Mouse (Mus musculus): Measurements from ENCODE around the gene Gm45713. TPM values are rescaled to one million over a fixed set of nuclear protein-coding genes. Genes with fewer than 3 reads are reported as not detected.

Gm45713 gene
- total RNA-seq, 1 experiment = 0.36 TPM

DNA sequence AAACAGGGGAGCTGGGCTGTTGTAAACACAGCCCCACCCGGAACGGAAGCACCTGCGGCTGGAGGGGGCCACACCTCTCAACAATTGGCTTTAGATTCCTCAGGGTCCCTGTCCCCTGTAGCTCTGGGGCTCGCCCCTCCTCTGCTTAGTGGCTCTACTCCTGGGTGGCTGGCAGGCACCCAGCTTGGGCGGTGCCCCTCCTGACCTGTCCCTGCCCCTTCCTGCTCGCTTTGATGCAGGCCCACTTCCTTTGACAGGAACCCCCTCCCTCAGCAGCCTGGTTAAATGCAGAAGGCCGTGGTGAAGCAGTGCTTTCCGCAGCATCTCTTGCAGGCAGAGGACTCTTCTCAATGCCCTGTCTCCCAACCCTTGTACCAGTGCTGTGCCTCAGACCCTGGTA lies 14.6 kb downstream of the Gm45713 start:
- Histone ChIP-seq H3K9me3 (ENCODE audit: control insufficient read depth, insufficient read depth, low read depth, low read length) (no peaks in the 10 kb centered on the region), H3K27ac (ENCODE audit: insufficient read depth, low read depth, low read length, poor library complexity, severe bottlenecking) (peak overlapping the region; percentile 25; the same call in 1 of the 2 replicates), H3K4me1 (ENCODE audit: control insufficient read depth in 2 of 2, insufficient read depth in 2 of 2, low read length in 2 of 2, poor library complexity in 1 of 2) (peaks cover 0 to 19% of the 10 kb centered on the region in 2 experiments; a peak in 2 of 4 replicates), H3K9ac (ENCODE audit: insufficient read depth, low read depth, low read length, poor library complexity, severe bottlenecking) (peak overlapping the region; percentile 99; the same call in 1 of the 2 replicates), H3K4me3 (ENCODE audit: insufficient read depth in 1 of 2, low read depth in 1 of 2, low read length in 2 of 2, poor library complexity in 1 of 2, severe bottlenecking in 1 of 2) (peak overlapping the region in 1 of 2 experiments; percentile 98; a peak in 1 of 4 replicates), H3K36me3 (ENCODE audit: control insufficient read depth, insufficient read depth, low read length, poor library complexity, severe bottlenecking) (peaks cover 54% of the 10 kb centered on the region)
- in situ Hi-C loops (cut with MboI; ENCODE audit: low sequenced_read_pairs in 2 of 2, unreplicated experiment in 2 of 2) = no loop called here
- no peak for DNase-seq (ENCODE audit: low read depth, low spot score)
- TF ChIP-seq HCFC1 (IDR thresholded peaks at IDR 0.05; ENCODE audit: borderline replicate concordance, insufficient read depth, low read length) (no peak), CHD2 (IDR thresholded peaks at IDR 0.05; ENCODE audit: low read depth, low read length) (no peak), MAFK (IDR thresholded peaks at IDR 0.05; ENCODE audit: insufficient read depth, low read depth, low read length) (no peak), ZNF384 (IDR thresholded peaks at IDR 0.05; ENCODE audit: low read depth, low read length) (no peak), ZC3H11A (IDR thresholded peaks at IDR 0.05; ENCODE audit: borderline replicate concordance, low read depth, low read length) (no peak)

GRCm38 (mm10) chr7:45119780-45120709 lies 16.0 kb downstream of the Gm45713 start:
- H3K9me3 ChIP-seq (ENCODE audit: control insufficient read depth, insufficient read depth, low read depth, low read length) = no peaks in the 10 kb centered on the region
- H3K4me1 ChIP-seq (ENCODE audit: control insufficient read depth in 2 of 2, insufficient read depth in 2 of 2, low read length in 2 of 2, poor library complexity in 1 of 2) = peaks cover 0 to 19% of the 10 kb centered on the region in 2 experiments; a peak in 2 of 4 replicates
- no peak overlapping the region for H3K9ac ChIP-seq (ENCODE audit: insufficient read depth, low read depth, low read length, poor library complexity, severe bottlenecking)
- TF ChIP-seq CHD2 (IDR thresholded peaks at IDR 0.05; ENCODE audit: low read depth, low read length) = no peak
- no peak for TF ChIP-seq MAFK (IDR thresholded peaks at IDR 0.05; ENCODE audit: insufficient read depth, low read depth, low read length)
- no peak for TF ChIP-seq ZNF384 (IDR thresholded peaks at IDR 0.05; ENCODE audit: low read depth, low read length)
- TF ChIP-seq HCFC1 (IDR thresholded peaks at IDR 0.05; ENCODE audit: borderline replicate concordance, insufficient read depth, low read length) = no peak
- TF ChIP-seq ZC3H11A (IDR thresholded peaks at IDR 0.05; ENCODE audit: borderline replicate concordance, low read depth, low read length) = no peak
- in situ Hi-C loops (cut with MboI; ENCODE audit: low sequenced_read_pairs in 2 of 2, unreplicated experiment in 2 of 2) = no loop called here
- H3K4me3 ChIP-seq (ENCODE audit: insufficient read depth in 1 of 2, low read depth in 1 of 2, low read length in 2 of 2, poor library complexity in 1 of 2, severe bottlenecking in 1 of 2) = no peak overlapping the region
- no peak for DNase-seq (ENCODE audit: low read depth, low spot score)
- H3K36me3 ChIP-seq (ENCODE audit: control insufficient read depth, insufficient read depth, low read length, poor library complexity, severe bottlenecking) = peaks cover 42% of the 10 kb centered on the region
- peak overlapping the region; percentile 48; the same call in 1 of the 2 replicates for H3K27ac ChIP-seq (ENCODE audit: insufficient read depth, low read depth, low read length, poor library complexity, severe bottlenecking)

DNA sequence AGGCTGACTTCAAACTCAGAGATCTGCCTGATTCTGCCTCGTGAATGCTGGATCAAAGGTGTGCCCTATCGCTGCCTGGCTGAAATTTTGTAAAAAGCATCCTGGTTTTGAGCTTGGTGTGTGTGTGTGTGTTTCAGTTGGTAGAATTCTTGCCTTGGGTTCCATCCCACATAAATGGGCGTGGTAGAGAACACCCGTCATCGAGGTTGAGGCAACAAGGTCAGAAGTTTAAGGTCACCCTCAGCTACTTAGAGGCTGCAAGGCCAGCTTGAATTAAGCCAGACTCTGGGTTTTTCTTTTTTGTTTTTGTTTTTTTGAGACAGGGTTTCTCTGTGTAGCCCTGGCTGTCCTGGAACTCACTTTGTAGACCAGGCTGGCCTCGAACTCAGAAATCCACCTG lies 17.7 kb downstream of the Gm45713 start:
- in situ Hi-C loops (cut with MboI; ENCODE audit: low sequenced_read_pairs in 2 of 2, unreplicated experiment in 2 of 2) = no loop called here
- Histone ChIP-seq H3K4me3 (ENCODE audit: insufficient read depth in 1 of 2, low read depth in 1 of 2, low read length in 2 of 2, poor library complexity in 1 of 2, severe bottlenecking in 1 of 2) (no peak overlapping the region), H3K9ac (ENCODE audit: insufficient read depth, low read depth, low read length, poor library complexity, severe bottlenecking) (no peak overlapping the region), H3K4me1 (ENCODE audit: control insufficient read depth in 2 of 2, insufficient read depth in 2 of 2, low read length in 2 of 2, poor library complexity in 1 of 2) (peaks cover 0 to 22% of the 10 kb centered on the region in 2 experiments; a peak in 2 of 4 replicates), H3K36me3 (ENCODE audit: control insufficient read depth, insufficient read depth, low read length, poor library complexity, severe bottlenecking) (peaks cover 37% of the 10 kb centered on the region), H3K9me3 (ENCODE audit: control insufficient read depth, insufficient read depth, low read depth, low read length) (no peaks in the 10 kb centered on the region), H3K27ac (ENCODE audit: insufficient read depth, low read depth, low read length, poor library complexity, severe bottlenecking) (no peak overlapping the region)
- DNase-seq (ENCODE audit: low read depth, low spot score) = no peak
- TF ChIP-seq CHD2 (IDR thresholded peaks at IDR 0.05; ENCODE audit: low read depth, low read length) (no peak), MAFK (IDR thresholded peaks at IDR 0.05; ENCODE audit: insufficient read depth, low read depth, low read length) (no peak), ZNF384 (IDR thresholded peaks at IDR 0.05; ENCODE audit: low read depth, low read length) (peak; percentile 5; the same call in 1 of the 2 replicates)

DNA sequence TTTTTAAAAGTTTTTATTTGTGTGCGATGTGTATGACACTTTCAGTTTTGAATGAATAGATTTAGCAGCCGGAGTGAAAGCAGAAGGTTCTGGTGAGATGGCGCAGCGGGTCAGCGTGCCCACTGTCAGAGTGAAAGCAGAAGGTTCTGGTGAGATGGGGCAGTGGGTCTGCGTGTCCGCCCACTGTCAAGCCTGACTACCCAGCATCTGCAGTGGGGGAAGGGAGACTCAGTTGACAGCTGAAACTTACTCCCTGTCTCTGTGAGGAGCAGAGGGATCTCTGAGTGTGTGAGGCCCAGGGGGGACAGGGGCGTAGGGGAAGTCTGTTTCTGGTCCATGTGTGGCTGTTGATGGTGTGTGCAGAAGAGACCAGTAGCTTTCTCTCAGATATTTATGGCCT lies 18.5 kb downstream of the Gm45713 start:
- no peak for TF ChIP-seq HCFC1 (IDR thresholded peaks at IDR 0.05; ENCODE audit: borderline replicate concordance, insufficient read depth, low read length)
- TF ChIP-seq ZNF384 (IDR thresholded peaks at IDR 0.05; ENCODE audit: low read depth, low read length) = no peak
- no peak for TF ChIP-seq MAFK (IDR thresholded peaks at IDR 0.05; ENCODE audit: insufficient read depth, low read depth, low read length)
- no peak for TF ChIP-seq ZC3H11A (IDR thresholded peaks at IDR 0.05; ENCODE audit: borderline replicate concordance, low read depth, low read length)
- no peak for TF ChIP-seq CHD2 (IDR thresholded peaks at IDR 0.05; ENCODE audit: low read depth, low read length)
- in situ Hi-C loops (cut with MboI; ENCODE audit: low sequenced_read_pairs in 2 of 2, unreplicated experiment in 2 of 2) = no loop called here
- H3K4me1 ChIP-seq (ENCODE audit: control insufficient read depth in 2 of 2, insufficient read depth in 2 of 2, low read length in 2 of 2, poor library complexity in 1 of 2) = peaks cover 0 to 22% of the 10 kb centered on the region in 2 experiments; a peak in 2 of 4 replicates
- H3K27ac ChIP-seq (ENCODE audit: insufficient read depth, low read depth, low read length, poor library complexity, severe bottlenecking) = no peak overlapping the region
- H3K4me3 ChIP-seq (ENCODE audit: insufficient read depth in 1 of 2, low read depth in 1 of 2, low read length in 2 of 2, poor library complexity in 1 of 2, severe bottlenecking in 1 of 2) = no peak overlapping the region
- no peak for DNase-seq (ENCODE audit: low read depth, low spot score)
- H3K9ac ChIP-seq (ENCODE audit: insufficient read depth, low read depth, low read length, poor library complexity, severe bottlenecking) = no peak overlapping the region
- H3K36me3 ChIP-seq (ENCODE audit: control insufficient read depth, insufficient read depth, low read length, poor library complexity, severe bottlenecking) = peaks cover 29% of the 10 kb centered on the region
- no peaks in the 10 kb centered on the region for H3K9me3 ChIP-seq (ENCODE audit: control insufficient read depth, insufficient read depth, low read depth, low read length)

All from ES-E14 (cell line).